Mouse (Mus musculus) testis, adult 2 months (tissue): Measurements from ENCODE around the gene Rpia.

ENCODE experiments used
- CTCF ChIP-seq: fragments of 200-500 bp; IDR thresholded peaks from 2 replicates; pipeline ENCODE4 v1.5.1; 2012; ENCODE audit warnings: low read depth, mild to moderate bottlenecking, inconsistent platforms, low read length, moderate library complexity; ENCODE audit not compliant: control insufficient read depth, insufficient read depth, insufficient replicate concordance
- POLR2A ChIP-seq: fragments of 200-500 bp; IDR thresholded peaks from 2 replicates; pipeline ENCODE4 v1.6.1; 2012; ENCODE audit warnings: low read depth, mild to moderate bottlenecking, inconsistent platforms, low read length, moderate library complexity; ENCODE audit not compliant: control insufficient read depth

- no peak for TF ChIP-seq CTCF
- TF ChIP-seq POLR2A: no peak
These were observed 612 bp upstream of the Rpia start for GRCm38 (mm10) chr6:70792644-70793043.
